Mouse (Mus musculus): ENCODE data around the gene Trim46.

DNA sequence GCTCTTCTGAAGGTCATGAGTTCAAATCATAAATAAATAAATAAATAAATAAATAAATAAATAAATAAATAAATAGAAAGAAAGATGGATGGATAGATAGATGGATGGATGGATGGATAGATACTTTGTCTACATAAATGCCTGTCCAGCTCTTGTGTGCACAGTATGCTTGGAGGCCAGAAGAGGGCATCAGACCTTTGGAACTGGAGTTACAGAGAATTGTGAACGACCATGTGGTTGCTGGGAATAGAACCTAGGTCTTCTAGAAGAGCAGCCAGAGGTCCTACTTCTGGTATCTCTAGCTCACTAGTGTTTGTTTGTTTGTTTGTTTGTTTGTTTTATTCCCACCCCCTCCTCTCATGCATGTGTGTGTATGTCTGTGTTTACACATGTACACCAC is 52.8 kb downstream of the Trim46 start:
- TF ChIP-seq CTCF (IDR thresholded peaks at IDR 0.05; ENCODE audit: borderline replicate concordance, control insufficient read depth, extremely low read depth, insufficient read depth, low read length, poor library complexity) (no peak), POLR2A (IDR thresholded peaks at IDR 0.05; ENCODE audit: control insufficient read depth, extremely low read depth, insufficient read depth, low read length, poor library complexity) (no peak)
